Mouse (Mus musculus): ENCODE measurements around the gene Tmem127.
"Not testable (repeated sequence)": the region's sequence is repeated elsewhere in the genome, so short reads cannot be mapped to it uniquely, and the experiment has no call there.

The Tmem127 gene

GRCm38 (mm10) chr2:127262480-127262879 is 14.8 kb downstream of the Tmem127 start:
- in situ Hi-C loops (cut with MboI; ENCODE audit: low sequenced_read_pairs): no loop called here

GRCm38 (mm10) chr2:127267854-127268253 is 20.1 kb downstream of the Tmem127 start:
- in situ Hi-C loops (cut with MboI; ENCODE audit: low sequenced_read_pairs): no loop called here

GRCm38 (mm10) chr2:127269491-127270299 is 22.0 kb downstream of the Tmem127 start, which contains the start of gene Stard7:
Gene Stard7 (plus strand): TSS chr2:127270218.
- in situ Hi-C loops (cut with MboI; ENCODE audit: low sequenced_read_pairs): no loop called here

GRCm38 (mm10) chr2:127270300-127271041 is 22.8 kb downstream of the Tmem127 start:
- in situ Hi-C loops (cut with MboI; ENCODE audit: low sequenced_read_pairs): no loop called here

- in situ Hi-C loops (cut with MboI; ENCODE audit: low sequenced_read_pairs): no loop called here
Measured at GRCm38 (mm10) chr2:127271042-127271515, 23.4 kb downstream of the Tmem127 start.

GRCm38 (mm10) chr2:127272049-127272448 is 24.3 kb downstream of the Tmem127 start:
- in situ Hi-C loops (cut with MboI; ENCODE audit: low sequenced_read_pairs): not testable (repeated sequence)

- in situ Hi-C loops (cut with MboI; ENCODE audit: low sequenced_read_pairs): no loop called here
Measured at GRCm38 (mm10) chr2:127272806-127273205, 25.1 kb downstream of the Tmem127 start.

- in situ Hi-C loops (cut with MboI; ENCODE audit: low sequenced_read_pairs): no loop called here
Measured at GRCm38 (mm10) chr2:127274590-127274989, 26.9 kb downstream of the Tmem127 start.

- in situ Hi-C loops (cut with MboI; ENCODE audit: low sequenced_read_pairs): no loop called here
Measured at GRCm38 (mm10) chr2:127275551-127276320, 28.0 kb downstream of the Tmem127 start.

GRCm38 (mm10) chr2:127278162-127278561 is 30.5 kb downstream of the Tmem127 start:
- in situ Hi-C loops (cut with MboI; ENCODE audit: low sequenced_read_pairs): no loop called here

- in situ Hi-C loops (cut with MboI; ENCODE audit: low sequenced_read_pairs): no loop called here
Measured at GRCm38 (mm10) chr2:127292250-127292649, 44.5 kb downstream of the Tmem127 start.

- in situ Hi-C loops (cut with MboI; ENCODE audit: low sequenced_read_pairs): no loop called here
Measured at GRCm38 (mm10) chr2:127297001-127297805, 49.5 kb downstream of the Tmem127 start.

GRCm38 (mm10) chr2:127298056-127298455 is 50.3 kb downstream of the Tmem127 start:
- in situ Hi-C loops (cut with MboI; ENCODE audit: low sequenced_read_pairs): no loop called here

- in situ Hi-C loops (cut with MboI; ENCODE audit: low sequenced_read_pairs): no loop called here
Measured at GRCm38 (mm10) chr2:127300701-127301100, 53.0 kb downstream of the Tmem127 start.

- in situ Hi-C loops (cut with MboI; ENCODE audit: low sequenced_read_pairs): no loop called here
Measured at GRCm38 (mm10) chr2:127301883-127302282, 54.2 kb downstream of the Tmem127 start.

- in situ Hi-C loops (cut with MboI; ENCODE audit: low sequenced_read_pairs): not testable (repeated sequence)
Measured at GRCm38 (mm10) chr2:127304192-127304591, 56.5 kb downstream of the Tmem127 start.

- in situ Hi-C loops (cut with MboI; ENCODE audit: low sequenced_read_pairs): loop anchor here (5.0 kb wide), 1 partner anchor 38 kb away; no protein-coding TSS in a partner anchor
Measured at GRCm38 (mm10) chr2:127304609-127305210, 57.0 kb downstream of the Tmem127 start.

GRCm38 (mm10) chr2:127306123-127306522 is 58.4 kb downstream of the Tmem127 start:
- in situ Hi-C loops (cut with MboI; ENCODE audit: low sequenced_read_pairs): loop anchor here (5.0 kb wide), 1 partner anchor 36 kb away; no protein-coding TSS in a partner anchor

GRCm38 (mm10) chr2:127307179-127307578 is 59.5 kb downstream of the Tmem127 start:
- in situ Hi-C loops (cut with MboI; ENCODE audit: low sequenced_read_pairs): loop anchor here (5.0 kb wide), 1 partner anchor 35 kb away; no protein-coding TSS in a partner anchor
